Mouse (Mus musculus) layer of hippocampus, adult 18-20 months (tissue): ENCODE data around the gene Ddb2. TPM values are rescaled to one million over a fixed set of nuclear protein-coding genes. Genes with fewer than 3 reads are reported as not detected.

ENCODE experiments used
- DNase-seq, 2 experiments: peaks; one replicate each; pipeline ENCODE4 v3.0.0; 2022; ENCODE audit warnings: low spot score in 2 of 2
- total RNA-seq, 2 experiments: library from RNA; stranded (reverse); gene quantifications; 2 replicates each; pipeline ENCODE4 v1.2.3; 2021

Gene Ddb2
- total RNA-seq, 2 experiments from 2014 or later: 9.5 to 11.2 TPM

DNA sequence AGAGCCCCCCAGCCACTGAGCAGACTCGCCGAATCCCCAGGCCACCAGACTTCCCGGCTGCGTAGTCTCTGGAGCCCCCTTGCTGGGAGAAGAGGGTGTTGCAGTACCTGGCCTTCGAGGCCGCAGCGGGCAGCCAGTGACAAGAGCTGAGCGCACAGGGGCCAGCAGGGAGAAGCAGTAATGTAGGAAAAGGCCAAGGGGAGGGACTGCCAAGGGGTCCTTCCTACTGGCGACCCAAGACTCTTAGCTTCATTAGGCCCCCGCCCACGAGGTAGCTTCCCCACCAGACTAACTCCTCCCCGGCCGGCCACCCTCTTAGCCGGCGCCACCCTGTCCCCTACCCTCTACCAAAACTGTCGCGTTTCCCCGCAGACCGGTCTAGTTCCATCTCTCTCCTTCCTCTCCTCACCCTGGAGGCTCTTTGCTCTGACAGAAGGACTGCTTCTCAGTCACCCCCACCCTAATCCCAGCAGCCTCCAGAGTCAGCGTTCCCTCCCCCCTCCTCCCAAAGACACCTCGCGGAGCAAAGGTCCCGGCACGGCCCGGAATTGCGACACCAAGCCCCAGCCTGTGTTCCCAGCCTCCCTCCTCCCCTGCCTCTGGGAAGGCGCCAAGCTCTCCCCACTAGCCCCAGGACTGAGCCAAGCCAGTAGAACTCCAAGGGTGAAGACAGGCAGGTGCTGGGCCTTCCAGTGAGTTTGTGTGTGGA lies 42.0 kb downstream of the Ddb2 start:
- DNase-seq: peak in 1 of 2 experiments; percentile 45

DNA sequence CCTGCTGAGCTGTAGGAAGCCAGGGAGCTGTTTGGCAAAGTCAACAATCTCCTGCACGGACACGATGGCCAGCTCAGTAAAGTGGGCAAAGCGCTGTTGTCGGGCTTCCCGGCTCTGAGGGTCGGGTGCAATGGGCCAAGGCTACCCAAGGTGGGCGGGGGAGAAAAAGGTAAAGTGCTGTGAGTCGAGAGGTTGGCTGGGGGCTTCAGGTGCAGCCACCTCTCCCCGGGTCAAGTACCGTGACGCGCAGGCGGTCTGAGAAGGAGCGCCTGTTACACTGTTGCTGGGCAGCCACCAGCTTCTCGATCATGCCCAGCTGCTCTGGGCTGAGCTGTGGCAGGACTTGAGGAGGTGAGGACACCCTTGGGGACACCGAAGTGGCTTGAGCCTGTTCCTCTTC lies 46.3 kb downstream of the Ddb2 start:
- DNase-seq: no peak

DNA sequence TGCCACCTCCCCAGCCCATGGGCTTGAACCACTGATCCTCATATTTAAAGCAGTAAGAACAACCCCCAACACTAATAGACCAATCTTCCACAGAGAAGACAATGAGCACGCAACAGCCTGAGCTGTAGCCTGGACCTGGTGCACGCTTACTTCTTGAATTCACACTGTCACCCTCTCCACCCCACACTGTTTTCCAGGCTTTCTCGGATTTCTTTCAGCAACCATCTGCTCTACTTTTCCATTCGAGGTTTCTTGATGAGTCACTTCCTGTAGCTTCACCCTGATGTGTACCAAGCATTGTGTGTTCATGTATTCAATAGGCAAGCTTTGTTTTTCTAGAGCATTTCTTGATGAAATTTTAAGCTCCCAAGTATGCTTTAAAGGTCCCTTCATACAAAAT lies 49.4 kb downstream of the Ddb2 start:
- peak in 1 of 2 experiments; percentile 60 for DNase-seq

DNA sequence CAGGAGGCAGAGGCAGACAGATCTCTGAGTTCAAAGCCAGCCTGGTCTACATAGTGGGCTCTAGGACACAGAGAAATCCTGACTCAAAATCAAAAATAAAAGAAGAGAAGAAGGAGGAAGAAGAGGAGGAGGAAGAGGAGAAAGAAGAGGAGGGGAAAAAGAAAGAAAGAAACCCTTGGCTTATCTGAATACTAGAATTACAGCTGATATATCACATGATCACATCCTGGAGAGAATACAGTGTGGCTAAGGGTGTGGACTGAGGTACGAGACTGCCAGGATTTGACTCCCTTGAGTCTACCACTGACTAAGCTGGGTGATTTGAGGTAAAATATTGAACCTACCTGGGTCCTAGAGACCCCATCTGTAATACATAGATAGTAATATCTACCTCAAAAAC lies 50.6 kb downstream of the Ddb2 start:
- DNase-seq: no peak

DNA sequence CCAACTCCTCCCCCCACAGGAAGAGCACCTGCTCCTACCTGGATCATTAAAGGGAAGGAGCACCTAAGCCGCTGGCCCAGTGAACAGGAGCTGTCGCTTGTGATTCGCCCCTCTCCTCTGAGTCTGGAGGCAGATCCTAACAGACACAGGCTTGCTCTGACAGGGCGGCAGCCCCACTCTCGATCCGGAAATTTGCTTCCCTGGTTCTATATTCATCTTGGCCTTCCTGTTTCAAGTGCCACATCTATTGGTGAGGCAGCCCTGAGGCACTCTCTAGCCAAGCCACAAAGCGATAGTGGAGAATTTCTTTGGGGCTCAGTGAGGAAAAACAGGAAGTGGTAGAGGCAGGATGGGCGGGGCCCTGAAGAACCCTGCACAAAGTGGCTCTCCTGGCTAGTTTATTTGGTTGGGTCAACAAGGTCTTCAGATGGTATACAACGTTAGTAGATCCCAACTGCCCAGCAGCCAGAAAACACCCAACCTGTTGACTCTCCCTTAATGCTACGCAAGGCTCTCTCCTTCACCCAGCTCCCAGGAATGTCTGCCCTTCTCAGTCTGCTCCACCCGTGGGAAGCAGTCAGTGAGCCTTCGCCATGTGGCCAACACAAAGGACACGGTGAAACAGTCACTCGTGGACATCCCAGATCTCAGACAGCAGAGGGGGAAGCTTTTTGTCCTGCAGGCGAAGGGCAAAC lies 52.9 kb downstream of the Ddb2 start, which contains the start of gene Madd:
Madd (minus strand) TSS at position 127 of the 695 bp plus-strand sequence.
- DNase-seq: no peak

DNA sequence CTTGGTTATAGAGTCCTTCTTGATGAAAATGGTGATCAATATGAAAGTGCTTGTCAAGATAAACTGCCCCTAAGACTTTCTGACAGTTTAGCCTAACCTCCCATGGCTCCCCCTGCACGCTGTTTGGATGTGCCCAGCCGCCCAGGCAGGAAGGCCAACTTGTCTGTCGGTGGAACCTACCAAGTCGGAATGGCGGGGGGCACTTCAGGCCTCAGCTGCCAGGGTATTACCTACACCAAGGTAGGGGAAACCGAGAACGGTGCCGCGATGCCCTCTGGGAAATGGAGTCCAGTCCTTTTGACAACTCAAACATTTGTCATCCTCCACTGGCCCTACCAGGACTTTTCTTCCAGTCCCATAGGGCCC lies 53.7 kb downstream of the Ddb2 start:
- DNase-seq: peak; percentile 94 to 97

DNA sequence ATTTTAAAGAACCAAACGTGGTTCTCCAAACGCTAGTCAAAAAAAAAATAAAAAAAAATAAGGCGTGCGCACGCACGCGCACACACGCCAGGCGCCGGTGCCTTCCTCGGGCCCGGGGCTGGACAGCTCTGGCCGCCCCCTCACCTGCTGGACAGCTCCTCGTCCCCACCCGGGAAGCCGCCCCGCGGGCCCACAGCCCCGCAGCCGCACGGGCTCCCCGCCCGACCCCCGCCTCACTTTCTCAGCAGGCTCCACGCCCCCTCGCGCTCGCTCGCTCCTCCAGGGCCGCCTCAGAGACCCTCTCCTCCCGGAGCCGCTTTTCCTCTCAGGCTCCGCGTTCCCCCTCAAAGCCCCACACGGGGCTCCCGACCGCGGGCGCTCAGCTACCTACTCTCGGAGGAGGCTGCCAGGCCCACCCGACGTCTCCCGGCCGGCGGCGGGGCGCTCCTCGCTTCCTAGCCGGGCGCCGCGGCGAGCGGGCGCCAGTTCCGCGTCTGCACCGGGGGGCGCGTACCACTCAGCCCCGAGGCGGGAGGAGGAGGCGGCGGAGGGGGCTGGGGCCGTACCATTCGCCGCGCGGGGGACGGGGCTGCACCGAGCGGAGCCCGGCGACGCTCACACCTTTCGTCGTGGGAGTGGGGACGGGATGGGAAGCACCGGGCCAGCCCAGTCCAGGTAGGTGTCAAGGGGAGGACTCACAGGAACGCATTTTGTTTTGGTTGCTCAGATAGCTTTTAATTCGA lies 54.2 kb downstream of the Ddb2 start:
- peak; percentile 83 to 87 for DNase-seq

DNA sequence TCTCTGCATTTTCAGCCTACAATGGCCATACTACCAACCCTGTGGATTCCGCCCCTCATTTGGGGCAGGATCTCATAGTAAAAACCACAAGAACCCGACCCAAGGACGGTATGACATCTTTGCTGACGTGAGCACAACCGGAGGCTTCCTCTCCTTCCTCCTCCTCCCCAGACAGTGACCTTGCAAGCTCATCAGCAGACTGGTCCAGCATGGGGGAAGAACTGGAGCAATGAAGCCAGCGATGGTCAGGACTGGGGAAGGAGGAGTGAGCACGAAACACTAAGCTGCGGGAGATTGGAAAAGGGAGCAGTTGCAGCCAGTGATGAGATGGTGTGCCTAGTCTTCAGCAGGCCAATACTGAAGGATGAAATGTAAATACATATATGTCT lies 54.8 kb downstream of the Ddb2 start:
- DNase-seq: peak in 1 of 2 experiments; percentile 41

DNA sequence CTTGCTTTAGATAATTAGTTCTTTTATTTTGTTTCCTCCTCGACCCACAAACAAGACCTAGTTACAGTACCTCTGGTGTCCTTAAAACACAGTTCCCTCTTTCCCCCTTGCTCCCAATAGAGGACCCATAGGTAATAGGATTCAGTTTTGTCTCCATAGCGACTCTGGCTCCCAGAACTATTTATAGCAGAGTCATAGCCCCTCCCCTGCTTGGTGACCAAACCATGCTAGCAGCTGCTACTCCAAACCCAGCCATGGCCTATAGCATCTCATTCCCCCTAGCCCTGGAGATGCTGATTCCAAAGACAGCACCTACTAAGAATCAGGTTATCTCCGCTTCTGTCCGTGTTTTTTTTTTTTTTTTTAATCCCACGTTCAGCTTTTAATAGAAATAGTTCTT lies 56.1 kb downstream of the Ddb2 start:
- no peak for DNase-seq

DNA sequence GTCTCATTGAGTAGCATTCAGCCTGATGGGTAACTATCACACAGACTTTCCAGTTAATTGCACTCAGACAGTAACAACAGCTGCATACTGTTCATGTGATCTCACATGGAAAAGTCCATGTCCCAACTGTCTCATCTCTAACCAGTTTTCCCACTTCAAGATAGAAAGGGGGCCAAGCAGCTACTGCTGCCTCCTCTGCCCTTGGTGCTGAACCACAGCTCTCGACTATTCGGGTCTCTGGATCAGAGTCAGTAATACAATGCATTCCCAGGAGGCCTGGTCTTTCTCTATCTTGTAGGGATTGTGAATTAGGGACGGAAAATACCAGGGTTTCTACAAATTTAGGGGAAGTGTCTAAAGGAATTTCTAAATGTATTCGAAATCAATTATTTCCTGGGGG lies 57.0 kb downstream of the Ddb2 start:
- DNase-seq: no peak

DNA sequence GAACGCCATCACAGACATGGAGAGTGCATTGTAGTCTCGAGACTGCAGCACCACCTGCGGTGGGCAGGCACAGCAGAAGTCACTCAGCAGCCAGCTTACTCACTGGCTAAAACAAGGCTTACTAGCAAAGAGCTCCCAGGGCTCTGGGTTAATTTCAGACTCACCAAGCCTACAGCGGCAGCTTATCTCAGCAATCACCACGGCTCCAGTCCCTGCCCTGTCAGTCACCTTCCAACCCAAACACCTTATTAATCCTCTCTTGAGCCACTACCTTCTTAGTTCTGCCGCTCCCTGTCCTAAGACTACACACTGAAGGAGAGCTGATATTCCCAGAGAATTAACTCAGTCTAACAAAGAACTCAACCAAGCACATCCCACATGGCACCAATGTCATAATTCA lies 60.5 kb downstream of the Ddb2 start:
- no peak for DNase-seq

DNA sequence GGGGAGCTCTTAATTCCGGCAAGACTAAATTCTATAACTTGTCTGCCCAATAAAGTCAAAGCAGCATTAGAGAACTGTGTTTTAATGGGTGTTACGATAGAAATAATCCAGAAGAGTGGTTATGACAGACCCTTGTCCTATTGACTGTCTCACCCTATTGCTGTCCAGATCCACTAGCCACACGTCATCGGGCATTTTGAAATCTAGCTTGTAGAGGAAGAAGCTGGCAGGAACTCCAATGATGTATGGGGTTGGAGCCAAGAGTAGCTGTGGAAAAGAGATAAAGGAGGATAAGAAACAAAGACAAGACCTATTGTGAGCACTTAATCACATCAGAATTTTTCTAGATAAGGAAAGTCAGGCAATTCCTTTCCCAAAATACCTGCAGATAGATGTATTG lies 61.3 kb downstream of the Ddb2 start:
- no peak for DNase-seq

DNA sequence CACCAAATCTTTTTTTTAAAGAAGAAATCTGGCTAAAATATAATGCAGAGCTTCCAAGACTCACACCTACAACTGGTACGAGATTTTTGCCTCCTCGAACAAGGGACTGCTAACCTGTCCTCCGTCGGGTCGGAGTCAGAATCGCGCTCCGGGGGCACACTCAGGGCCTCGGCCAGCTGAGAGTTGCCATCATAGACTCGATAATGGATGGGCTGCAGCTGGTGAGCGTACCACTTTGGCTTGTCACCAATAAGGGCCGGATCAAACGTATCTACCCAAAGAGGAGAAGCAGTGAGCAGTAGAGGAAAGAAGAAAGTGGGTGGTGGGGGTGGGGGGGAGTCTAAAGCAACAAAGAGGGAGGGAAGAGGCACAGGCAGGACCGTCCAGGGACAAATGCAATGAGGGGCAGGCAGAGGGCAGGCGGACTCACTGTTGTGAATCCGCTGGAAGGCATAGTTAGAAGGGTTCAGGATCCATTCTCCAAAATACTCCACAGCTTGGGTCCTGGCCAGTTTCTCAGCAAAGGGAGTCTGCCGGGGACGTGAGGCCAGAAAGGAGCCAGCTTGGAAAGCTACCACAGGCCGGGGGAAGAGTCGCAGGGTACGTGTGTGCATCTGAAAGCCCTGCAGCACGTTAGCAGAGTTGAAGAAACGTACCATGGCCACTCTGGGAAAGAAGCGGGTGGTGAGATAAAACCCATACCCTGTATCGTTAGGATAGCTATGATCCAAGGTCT lies 67.0 kb downstream of the Ddb2 start:
- DNase-seq: no peak

DNA sequence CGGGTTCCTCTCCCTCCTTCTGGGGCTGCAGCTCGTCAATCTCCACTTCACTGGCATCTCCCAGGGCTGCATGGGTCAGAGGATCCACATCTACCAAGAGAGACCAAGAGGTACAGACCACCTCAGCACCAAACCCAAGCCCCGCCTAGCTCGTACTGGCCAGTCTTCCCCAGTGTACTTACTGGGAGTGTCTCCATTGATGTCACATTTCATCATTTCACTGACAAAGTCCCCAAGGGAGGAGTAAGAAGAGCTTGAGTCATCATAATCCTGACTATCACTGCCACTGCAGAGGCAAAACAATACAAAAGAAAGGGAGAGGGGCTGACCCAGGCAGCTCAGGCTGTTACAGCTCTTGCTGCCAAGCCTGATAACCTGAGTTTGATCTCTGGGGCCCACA lies 69.2 kb downstream of the Ddb2 start:
- DNase-seq: no peak

DNA sequence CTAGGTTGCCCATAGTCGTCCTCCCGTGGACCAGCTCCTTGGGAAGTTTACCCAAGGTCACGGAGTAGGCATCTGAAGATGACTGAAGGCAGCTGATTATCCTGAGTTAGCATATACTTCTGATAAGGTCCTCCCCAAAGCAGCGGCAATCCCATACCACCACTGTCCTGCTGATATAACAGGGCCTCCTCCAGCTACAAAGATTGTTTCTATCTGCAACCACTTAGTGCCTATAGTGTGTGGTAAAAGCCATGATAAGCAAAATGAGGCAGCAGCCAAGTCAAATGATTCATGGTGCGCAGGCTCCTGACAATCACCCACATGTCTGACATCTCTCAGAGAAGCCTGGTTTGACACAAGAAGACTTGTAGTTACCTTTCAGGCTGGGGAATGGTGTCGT lies 71.8 kb downstream of the Ddb2 start:
- no peak for DNase-seq

DNA sequence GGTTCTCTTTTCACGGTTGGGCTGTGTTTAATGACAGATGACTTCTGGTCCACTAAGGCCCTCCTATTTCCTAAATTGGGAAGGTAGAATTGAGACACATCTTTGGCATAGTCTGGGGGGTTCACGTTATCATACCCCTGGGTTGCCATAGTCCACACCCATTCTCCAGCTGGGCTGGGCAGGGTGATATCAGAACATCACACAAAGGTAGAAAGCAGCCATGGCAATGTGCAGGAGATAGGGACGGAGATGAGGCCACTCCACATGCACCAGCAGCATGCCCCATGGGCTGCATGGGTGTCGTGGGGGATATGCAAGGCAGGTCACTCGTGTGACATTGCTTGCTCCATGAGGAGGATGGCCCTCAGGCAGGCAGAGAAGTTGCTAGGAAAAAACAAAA lies 73.2 kb downstream of the Ddb2 start:
- no peak for DNase-seq

DNA sequence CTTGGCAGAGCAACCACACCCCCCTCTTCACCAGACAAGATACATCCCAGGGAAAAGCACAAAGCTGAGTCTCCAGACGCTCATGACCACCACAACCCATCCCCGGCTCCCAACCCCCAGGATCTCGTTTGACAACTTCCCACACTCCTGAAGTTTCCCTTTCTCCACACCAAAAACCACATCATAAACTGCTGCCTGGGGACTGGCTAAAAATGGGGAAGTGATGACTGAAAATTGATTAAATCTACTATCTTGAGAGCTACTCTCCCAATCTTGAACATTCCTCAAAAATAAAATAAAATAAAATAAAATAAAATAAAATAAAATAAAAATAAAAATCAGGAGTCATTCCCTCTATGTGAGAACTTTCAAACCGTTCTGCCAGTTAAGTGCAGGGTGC lies 73.8 kb downstream of the Ddb2 start:
- no peak for DNase-seq
